Mouse (Mus musculus) forebrain, embryonic 11.5 days (tissue): Measurements from ENCODE around the gene Adck2. TPM values are rescaled to one million over a fixed set of nuclear protein-coding genes. Genes with fewer than 3 reads are reported as not detected.

Experiments used
- ATAC-seq: fragments of 200-750 bp; cut with Nextera tagmentation; replicated peaks from 2 replicates; pipeline ENCODE4 v1.8.0; 2017; ENCODE audit warnings: moderate TSS enrichment; ENCODE audit not compliant: low FRiP score
- DNase-seq: peaks from one replicate; pipeline ENCODE4 v3.0.0-alpha.2; 2017; ENCODE audit warnings: low spot score
- H3K27ac ChIP-seq: fragments of 300-500 bp; sonication (generic); 2 replicates; pipeline ENCODE4 v1.5.1; 2014; ENCODE audit warnings: low read depth, low read length
- H3K27me3 ChIP-seq: fragments of 300-500 bp; sonication (generic); 2 replicates; pipeline ENCODE4 v1.6.1; 2014; ENCODE audit warnings: mild to moderate bottlenecking, low read length, mixed read lengths; ENCODE audit not compliant: control insufficient read depth, insufficient read depth
- H3K36me3 ChIP-seq: fragments of 300-500 bp; sonication (generic); 2 replicates; pipeline ENCODE4 v1.6.1; 2014; ENCODE audit warnings: mild to moderate bottlenecking, low read length, moderate library complexity, mixed read lengths; ENCODE audit not compliant: control insufficient read depth, insufficient read depth
- H3K4me1 ChIP-seq: fragments of 300-500 bp; sonication (generic); replicated peaks from 2 replicates; pipeline ENCODE4 v1.6.1; 2014; ENCODE audit warnings: low read length, mixed read lengths; ENCODE audit not compliant: control insufficient read depth, insufficient read depth
- H3K4me2 ChIP-seq: fragments of 300-500 bp; sonication (generic); 2 replicates; pipeline ENCODE4 v1.6.1; 2014; ENCODE audit warnings: low read depth, mild to moderate bottlenecking, low read length, moderate library complexity, mixed read lengths; ENCODE audit not compliant: severe bottlenecking
- H3K4me3 ChIP-seq: fragments of 300-500 bp; sonication (generic); 2 replicates; pipeline ENCODE4 v1.5.1; 2014; ENCODE audit warnings: low read depth, low read length
- H3K9ac ChIP-seq: fragments of 300-500 bp; sonication (generic); 2 replicates; pipeline ENCODE4 v1.6.1; 2014; ENCODE audit warnings: low read length
- H3K9me3 ChIP-seq: fragments of 300-500 bp; sonication (generic); 2 replicates; pipeline ENCODE4 v1.6.1; 2016; ENCODE audit warnings: low read length, mixed read lengths; ENCODE audit not compliant: control insufficient read depth
- WGBS: fragments of 180-500 bp; shearing (Covaris S2); extraction: QIAGEN DNeasy Blood & Tissue Kit; methylation state at CpG from one replicate; pipeline ENCODE4 v1.1.7; 2014; 5-methylcytosine and 5-hydroxymethylcytosine counted together
- polyA plus RNA-seq: library from polyadenylated mRNA; unstranded; fragments of >200 nt; fragmentation: Nextera tagmentation; extraction: Ambion mirVana; gene quantifications from 2 replicates; pipeline ENCODE4 v1.2.1, GENCODE M21; 2014

Gene Adck2
- polyA plus RNA-seq, 1 experiment from 2014 or later, result 26.6 TPM

DNA sequence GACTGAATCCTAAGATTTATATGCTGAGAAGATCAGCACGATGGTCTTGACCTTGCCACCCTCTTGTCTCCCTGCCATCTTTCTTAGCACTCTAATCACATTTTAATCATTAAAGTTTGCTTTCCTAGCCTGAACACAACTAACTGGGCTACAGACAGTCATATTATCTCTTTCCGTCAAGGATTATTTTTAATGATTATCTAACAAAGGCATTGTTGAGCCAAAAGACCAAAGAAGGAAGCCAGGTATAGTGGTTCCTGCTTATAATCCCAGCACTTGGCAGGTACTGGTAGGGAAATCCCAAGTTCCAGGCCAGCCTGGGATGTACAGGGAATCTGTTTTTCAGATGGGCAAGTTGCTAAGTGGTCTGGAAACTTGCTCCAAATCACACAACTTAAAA is 37.6 kb downstream of the Adck2 start:
- WGBS, result 97% methylated on average over 2 of the region's 2 CpGs
- Histone ChIP-seq H3K9ac (no peak overlapping the region), H3K4me2 (no peak overlapping the region), H3K4me1 (no peaks in the 10 kb centered on the region), H3K9me3 (no peaks in the 10 kb centered on the region), H3K27ac (no peak overlapping the region), H3K27me3 (no peaks in the 10 kb centered on the region), H3K36me3 (no peaks in the 10 kb centered on the region; the same call in 1 of the 2 replicates), H3K4me3 (no peak overlapping the region)
- ATAC-seq, result no peak
- no peak for DNase-seq

Other genes with a start within 250 kb of the Adck2 start
- gene Slc37a3, start 196.2 kb upstream of the Adck2 start, polyA plus RNA-seq, result 36.7 and 39.4 TPM in 2 replicates
- gene Rab19, start 192.7 kb upstream of the Adck2 start, polyA plus RNA-seq, result 0.28 and 0.55 TPM in 2 replicates
- 91.9 and 92.6 TPM in 2 replicates for gene Mkrn1, start 153.4 kb upstream of the Adck2 start, polyA plus RNA-seq
- gene Dennd2a, start 16.0 kb upstream of the Adck2 start, polyA plus RNA-seq, result 42.0 and 42.5 TPM in 2 replicates
- gene Gm42420, start 11.9 kb downstream of the Adck2 start, polyA plus RNA-seq, result 4.7 TPM in 1 of 2 replicates, not detected in the other
- 217 and 222 TPM in 2 replicates for gene Ndufb2, start 18.7 kb downstream of the Adck2 start, polyA plus RNA-seq
- gene Braf, start 151.6 kb downstream of the Adck2 start, polyA plus RNA-seq, result 21.0 and 26.0 TPM in 2 replicates
- gene Mrps33, start 237.1 kb downstream of the Adck2 start, polyA plus RNA-seq, result 204 and 227 TPM in 2 replicates